Mouse (Mus musculus): Measurements from ENCODE around the gene Zic4. TPM values are rescaled to one million over a fixed set of nuclear protein-coding genes. Genes with fewer than 3 reads are reported as not detected.

The Zic4 gene
- polyA plus RNA-seq, 1 experiment from 2014 or later: not detected

DNA sequence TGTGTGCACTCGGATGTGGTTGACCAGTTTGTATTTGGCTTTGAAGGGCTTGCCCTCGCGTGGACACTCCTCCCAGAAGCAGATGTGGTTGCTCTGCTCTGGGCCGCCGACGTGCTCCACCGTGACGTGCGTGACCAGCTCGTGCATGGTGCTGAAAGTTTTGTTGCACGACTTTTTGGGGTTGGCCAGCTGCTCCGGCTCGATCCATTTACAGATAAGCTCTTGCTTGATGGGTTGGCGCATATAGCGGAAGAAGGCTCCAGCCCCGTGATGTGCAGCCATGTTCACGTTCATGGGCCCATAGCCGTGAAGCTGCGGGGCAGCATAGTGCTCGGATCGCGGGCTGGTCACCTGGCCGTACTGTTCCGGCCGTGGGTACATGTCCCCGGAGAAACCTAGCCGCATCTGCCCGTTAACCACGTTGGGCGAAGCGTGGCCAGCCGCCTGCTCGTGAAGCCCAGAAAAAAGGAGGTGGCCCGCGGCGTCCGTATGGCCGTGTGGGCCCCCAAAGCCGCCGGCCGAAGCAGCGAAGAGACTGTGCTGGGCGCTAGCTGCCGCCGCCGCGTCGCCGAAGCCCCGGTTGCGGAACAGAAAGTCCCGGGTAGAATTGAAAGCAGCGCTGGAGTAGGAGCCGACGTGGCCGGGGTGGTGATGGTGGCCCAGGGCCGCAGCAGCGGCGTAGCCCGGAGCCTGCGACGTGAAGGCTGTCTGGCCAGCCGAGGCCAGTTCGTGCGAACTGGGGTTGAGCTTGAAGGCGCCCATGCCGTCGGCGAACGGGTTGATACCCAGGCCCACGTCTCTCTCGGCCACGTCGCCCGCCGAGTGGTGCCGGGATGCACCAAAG is 2.1 kb downstream of the Zic4 start:
- TF ChIP-seq CTCF (IDR thresholded peaks at IDR 0.05; ENCODE audit: low read depth): no peak
- WGBS: under 1% methylated on average over 77 of the region's 77 CpGs
- Histone ChIP-seq H3K9me3 (ENCODE audit: low read depth, low read length) (no peaks in the 10 kb centered on the region), H3K4me1 (ENCODE audit: insufficient read depth) (no peaks in the 10 kb centered on the region), H3K27ac (ENCODE audit: low read depth) (no peak overlapping the region), H3K4me2 (peak overlapping the region; percentile 40), H3K27me3 (ENCODE audit: insufficient read depth, low read length) (peaks cover 96% of the 10 kb centered on the region), H3K36me3 (ENCODE audit: insufficient read depth) (no peaks in the 10 kb centered on the region), H3K4me3 (ENCODE audit: low read depth, low read length) (peak overlapping the region; percentile 20), H3K9ac (no peak overlapping the region; the same call in 1 of the 2 replicates)
- peak; percentile 33; the same call in 1 of the 2 replicates for ATAC-seq (ENCODE audit: insufficient read depth)
- peak; percentile 41 for DNase-seq

DNA sequence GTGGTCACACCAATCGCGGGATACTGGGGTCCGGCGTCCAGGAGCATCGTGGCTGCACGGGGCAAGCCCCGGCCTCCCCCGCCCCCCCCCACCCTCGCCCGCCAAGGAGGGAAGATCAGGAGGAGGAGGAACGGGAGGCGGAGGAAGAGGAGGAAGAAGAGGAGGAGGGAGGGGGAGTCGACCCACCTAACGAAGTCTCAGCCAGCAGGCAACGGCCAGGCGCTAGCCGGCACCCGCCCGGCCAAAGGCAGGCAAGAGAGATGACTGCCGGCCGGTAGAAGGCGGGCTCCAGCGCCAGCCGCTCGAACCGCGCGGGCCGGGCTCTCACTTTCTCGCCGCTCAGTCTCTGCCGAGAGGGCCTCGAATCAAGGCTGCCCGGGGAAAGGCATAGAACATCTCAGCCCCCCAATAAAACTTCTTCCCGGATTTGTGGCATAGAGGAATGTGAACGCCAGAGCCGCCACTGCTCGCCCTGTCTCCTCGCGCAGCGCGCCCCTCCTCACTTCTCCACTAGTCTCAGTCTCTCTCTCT is 2.8 kb downstream of the Zic4 start:
- no peaks in the 10 kb centered on the region for H3K36me3 ChIP-seq (ENCODE audit: insufficient read depth)
- DNase-seq (peak; percentile 54), ATAC-seq (ENCODE audit: insufficient read depth) (peak; percentile 76)
- H3K9me3 ChIP-seq (ENCODE audit: low read depth, low read length): no peaks in the 10 kb centered on the region
- H3K4me3 ChIP-seq (ENCODE audit: low read depth, low read length): peak overlapping the region; percentile 20
- peaks cover 98% of the 10 kb centered on the region for H3K27me3 ChIP-seq (ENCODE audit: insufficient read depth, low read length)
- peak overlapping the region; percentile 40 for H3K4me2 ChIP-seq
- H3K9ac ChIP-seq: no peak overlapping the region
- no peak overlapping the region for H3K27ac ChIP-seq (ENCODE audit: low read depth)
- no peak for TF ChIP-seq CTCF (IDR thresholded peaks at IDR 0.05; ENCODE audit: low read depth)
- no peaks in the 10 kb centered on the region for H3K4me1 ChIP-seq (ENCODE audit: insufficient read depth)
- WGBS: under 1% methylated on average over 41 of the region's 42 CpGs

DNA sequence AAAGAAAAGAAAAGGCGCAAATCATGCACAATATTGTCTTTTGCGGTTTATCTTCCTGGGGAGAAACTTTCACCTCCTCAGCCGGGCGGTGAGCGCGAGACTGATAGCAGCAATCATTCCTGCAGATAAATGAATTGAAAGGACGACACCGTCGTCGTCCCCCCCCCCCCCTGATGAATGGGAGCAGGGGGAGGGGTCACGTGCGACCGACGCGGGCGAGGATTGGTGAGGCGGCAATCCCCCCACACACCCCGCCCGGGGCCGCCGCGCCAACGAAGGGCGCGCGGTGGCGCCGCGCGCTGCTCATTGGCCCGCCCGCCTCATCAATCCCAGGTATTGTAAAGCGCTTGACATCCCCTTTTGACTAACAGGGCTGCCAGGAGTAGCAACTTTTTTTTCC is 3.5 kb downstream of the Zic4 start, which contains the start of gene Zic1:
TSS of gene Zic1 (minus strand) at position 147 of the 400 bp plus-strand sequence.
- peak within 1 kb of the TSS; percentile 40 for H3K4me2 ChIP-seq
- ATAC-seq (ENCODE audit: insufficient read depth) (no peak), DNase-seq (no peak)
- no peaks in the 10 kb centered on the region for H3K9me3 ChIP-seq (ENCODE audit: low read depth, low read length)
- H3K27ac ChIP-seq (ENCODE audit: low read depth): no peak within 1 kb of the TSS
- H3K36me3 ChIP-seq (ENCODE audit: insufficient read depth): no peaks in the 10 kb centered on the region
- H3K4me3 ChIP-seq (ENCODE audit: low read depth, low read length): peak within 1 kb of the TSS; percentile 20
- WGBS: 0% methylated on average over 33 of the region's 33 CpGs
- no peak within 1 kb of the TSS; the same call in 1 of the 2 replicates for H3K9ac ChIP-seq
- TF ChIP-seq CTCF (IDR thresholded peaks at IDR 0.05; ENCODE audit: low read depth): no peak
- H3K4me1 ChIP-seq (ENCODE audit: insufficient read depth): no peaks in the 10 kb centered on the region
- H3K27me3 ChIP-seq (ENCODE audit: insufficient read depth, low read length): peaks cover 98% of the 10 kb centered on the region

DNA sequence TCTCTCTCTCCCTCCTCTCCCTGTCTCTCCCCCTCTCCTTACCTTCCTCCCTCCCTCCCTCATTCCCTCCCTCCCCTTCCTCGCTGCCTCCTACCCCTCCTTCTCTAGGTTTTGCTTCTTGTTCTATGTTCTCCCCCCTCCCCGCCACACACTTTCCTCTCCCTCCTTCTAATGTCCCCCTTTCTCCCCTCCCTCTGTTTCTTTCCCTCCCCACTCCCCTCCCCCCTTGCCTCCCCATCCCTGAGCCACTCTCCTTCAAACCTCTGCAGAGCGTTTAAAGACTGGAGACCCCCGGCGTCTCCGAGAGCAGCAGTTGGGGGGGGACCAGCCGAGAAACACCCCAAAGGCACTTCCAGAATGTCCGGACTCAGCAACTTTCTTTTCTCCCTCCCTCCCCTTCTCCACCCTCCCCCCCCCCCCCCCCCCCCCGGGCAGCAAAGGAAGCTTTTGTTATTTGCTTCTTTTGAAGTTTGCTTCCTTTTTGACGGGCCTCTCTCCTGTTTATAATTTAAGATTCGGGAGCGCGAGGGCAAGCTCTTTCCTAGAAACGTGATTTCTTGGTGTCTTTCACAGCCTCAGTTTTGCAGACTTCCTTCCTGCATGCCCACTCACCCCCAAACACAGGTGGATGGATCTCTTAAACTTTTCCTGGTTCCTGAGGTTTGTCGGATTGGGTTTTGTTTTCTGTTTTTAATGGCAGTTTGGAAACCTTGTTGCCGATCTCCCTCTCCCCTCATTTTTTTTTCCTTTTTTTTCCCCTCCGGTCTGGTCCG is 4.2 kb downstream of the Zic4 start:
- no peak overlapping the region for H3K27ac ChIP-seq (ENCODE audit: low read depth)
- no peak for DNase-seq
- WGBS: 2% methylated on average over 18 of the region's 18 CpGs
- no peaks in the 10 kb centered on the region for H3K4me1 ChIP-seq (ENCODE audit: insufficient read depth)
- no peak overlapping the region for H3K4me2 ChIP-seq
- no peak overlapping the region for H3K9ac ChIP-seq
- no peak for ATAC-seq (ENCODE audit: insufficient read depth)
- no peak overlapping the region for H3K4me3 ChIP-seq (ENCODE audit: low read depth, low read length)
- no peak for TF ChIP-seq CTCF (IDR thresholded peaks at IDR 0.05; ENCODE audit: low read depth)
- H3K36me3 ChIP-seq (ENCODE audit: insufficient read depth): no peaks in the 10 kb centered on the region
- H3K27me3 ChIP-seq (ENCODE audit: insufficient read depth, low read length): peaks cover 98% of the 10 kb centered on the region
- H3K9me3 ChIP-seq (ENCODE audit: low read depth, low read length): no peaks in the 10 kb centered on the region

DNA sequence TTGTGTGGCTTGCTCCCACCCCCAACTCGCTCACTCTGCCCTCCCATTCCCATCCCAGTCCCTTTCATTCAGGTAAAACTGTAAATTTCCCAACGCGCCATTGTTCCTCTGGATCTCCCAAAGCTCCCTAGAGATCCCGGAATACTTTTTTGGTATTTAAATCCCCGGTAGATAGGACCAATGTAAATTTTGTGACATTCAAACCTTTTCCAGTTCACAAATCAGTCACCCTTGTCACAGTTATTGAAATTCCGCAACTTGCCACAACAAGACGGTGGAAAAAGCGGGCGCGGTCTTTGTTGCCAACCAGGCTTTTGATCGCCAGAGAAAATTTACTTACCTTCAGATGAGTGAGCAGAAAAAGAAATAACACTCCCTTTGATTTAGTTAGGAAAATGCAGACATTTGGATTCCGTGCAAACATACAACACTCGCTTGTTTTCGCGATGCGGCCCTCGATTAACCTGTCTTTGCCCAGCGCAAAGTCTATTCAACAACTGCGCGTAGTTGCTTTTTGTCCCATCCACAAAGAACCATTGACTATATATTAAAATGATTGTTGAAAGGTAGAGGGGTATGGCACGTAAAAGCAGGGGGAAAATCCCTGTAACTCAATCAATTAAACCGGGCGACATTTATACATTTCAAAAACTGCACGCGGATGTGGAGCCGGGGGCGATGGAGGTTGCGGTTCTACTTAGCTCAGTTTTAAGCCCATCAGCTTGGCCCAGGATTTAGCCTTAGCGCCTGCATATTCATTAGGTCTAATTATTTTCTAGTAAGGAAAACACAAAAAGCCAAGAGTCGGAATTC is 5.0 kb downstream of the Zic4 start:
- peak; percentile 19 for DNase-seq
- 2% methylated on average over 30 of the region's 30 CpGs for WGBS

DNA sequence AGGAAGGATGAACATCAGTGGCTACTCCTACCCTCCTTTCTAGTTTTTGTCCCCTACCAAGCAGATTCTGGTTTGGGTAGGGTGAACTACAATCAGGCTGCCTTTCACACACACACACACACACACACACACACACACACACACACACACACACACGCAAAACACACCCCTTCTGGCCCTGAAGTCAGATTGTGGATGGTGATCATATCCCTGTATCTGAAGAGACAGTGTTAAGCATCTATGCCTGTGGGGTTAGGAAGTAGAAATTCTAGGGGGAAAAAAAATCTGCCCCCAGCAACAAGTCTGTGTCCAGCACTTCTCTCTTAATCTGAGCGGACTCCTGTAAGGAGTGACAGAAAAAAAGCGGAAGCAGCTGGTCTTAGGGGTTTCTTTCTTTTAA is 5.9 kb downstream of the Zic4 start:
- DNase-seq (no peak), ATAC-seq (ENCODE audit: insufficient read depth) (no peak)
- 2% methylated on average over 3 of the region's 3 CpGs for WGBS
- Histone ChIP-seq H3K4me3 (ENCODE audit: low read depth, low read length) (no peak overlapping the region), H3K36me3 (ENCODE audit: insufficient read depth) (no peaks in the 10 kb centered on the region), H3K27ac (ENCODE audit: low read depth) (no peak overlapping the region), H3K9ac (no peak overlapping the region), H3K9me3 (ENCODE audit: low read depth, low read length) (no peaks in the 10 kb centered on the region), H3K27me3 (ENCODE audit: insufficient read depth, low read length) (peaks cover 98% of the 10 kb centered on the region), H3K4me2 (no peak overlapping the region), H3K4me1 (ENCODE audit: insufficient read depth) (no peaks in the 10 kb centered on the region)
- no peak for TF ChIP-seq CTCF (IDR thresholded peaks at IDR 0.05; ENCODE audit: low read depth)

More for the DNA sequence above, 5.0 kb downstream of the Zic4 start:
- no peaks in the 10 kb centered on the region for H3K4me1 ChIP-seq (ENCODE audit: insufficient read depth)
- no peak overlapping the region for H3K4me2 ChIP-seq
- no peak overlapping the region for H3K9ac ChIP-seq
- no peak overlapping the region for H3K27ac ChIP-seq (ENCODE audit: low read depth)
- no peak overlapping the region for H3K4me3 ChIP-seq (ENCODE audit: low read depth, low read length)
- no peaks in the 10 kb centered on the region for H3K9me3 ChIP-seq (ENCODE audit: low read depth, low read length)
- no peaks in the 10 kb centered on the region for H3K36me3 ChIP-seq (ENCODE audit: insufficient read depth)
- ATAC-seq (ENCODE audit: insufficient read depth): no peak
- H3K27me3 ChIP-seq (ENCODE audit: insufficient read depth, low read length): peaks cover 98% of the 10 kb centered on the region
- no peak for TF ChIP-seq CTCF (IDR thresholded peaks at IDR 0.05; ENCODE audit: low read depth)
